Mouse (Mus musculus) cerebellum, adult (tissue): ENCODE results near the gene Dctn1.
"Not testable (repeated sequence)": the region's sequence is repeated elsewhere in the genome, so short reads cannot be mapped to it uniquely, and the experiment has no call there.

Experiments used
- ATAC-seq: cut with Nextera tagmentation; 2 replicates; pipeline ENCODE4 v1.9.2; 2017; ENCODE audit warnings: mild to moderate bottlenecking, moderate library complexity, mixed read lengths; ENCODE audit not compliant: insufficient number of reproducible peaks, low FRiP score, low TSS enrichment

The Dctn1 gene

DNA sequence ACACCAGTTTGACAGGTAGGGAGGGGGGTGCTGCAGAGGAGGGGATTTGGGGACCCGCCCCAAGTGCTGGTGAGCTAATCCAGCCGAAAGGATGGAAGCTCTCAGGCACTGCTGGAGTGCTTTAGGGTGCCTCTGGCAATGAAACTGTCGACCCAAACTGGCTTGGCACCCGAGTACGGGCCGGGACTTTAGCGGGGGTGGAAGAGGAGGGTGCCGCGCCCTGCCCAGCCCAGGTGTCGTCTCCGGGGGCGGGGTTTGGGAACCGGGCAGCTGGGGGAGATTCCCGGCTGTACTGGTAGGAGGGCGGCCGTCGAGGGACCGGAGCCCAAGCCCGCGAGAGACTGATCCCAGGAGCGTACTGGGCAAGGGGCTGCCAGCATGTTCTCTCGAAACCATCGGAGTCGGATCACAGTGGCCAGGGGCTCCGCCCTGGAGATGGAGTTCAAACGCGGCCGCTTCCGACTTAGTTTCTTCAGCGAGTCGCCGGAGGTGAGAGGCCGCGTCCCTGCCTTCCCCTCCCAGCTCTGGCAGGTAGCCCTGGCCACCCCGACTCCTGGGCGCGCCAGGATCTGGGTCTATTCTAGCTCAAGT is 30.1 kb upstream of the Dctn1 start:
- no peak; the same call in 1 of the 2 replicates for ATAC-seq

GRCm38 (mm10) chr6:83136291-83136880 is 29.3 kb upstream of the Dctn1 start:
- ATAC-seq = no peak

DNA sequence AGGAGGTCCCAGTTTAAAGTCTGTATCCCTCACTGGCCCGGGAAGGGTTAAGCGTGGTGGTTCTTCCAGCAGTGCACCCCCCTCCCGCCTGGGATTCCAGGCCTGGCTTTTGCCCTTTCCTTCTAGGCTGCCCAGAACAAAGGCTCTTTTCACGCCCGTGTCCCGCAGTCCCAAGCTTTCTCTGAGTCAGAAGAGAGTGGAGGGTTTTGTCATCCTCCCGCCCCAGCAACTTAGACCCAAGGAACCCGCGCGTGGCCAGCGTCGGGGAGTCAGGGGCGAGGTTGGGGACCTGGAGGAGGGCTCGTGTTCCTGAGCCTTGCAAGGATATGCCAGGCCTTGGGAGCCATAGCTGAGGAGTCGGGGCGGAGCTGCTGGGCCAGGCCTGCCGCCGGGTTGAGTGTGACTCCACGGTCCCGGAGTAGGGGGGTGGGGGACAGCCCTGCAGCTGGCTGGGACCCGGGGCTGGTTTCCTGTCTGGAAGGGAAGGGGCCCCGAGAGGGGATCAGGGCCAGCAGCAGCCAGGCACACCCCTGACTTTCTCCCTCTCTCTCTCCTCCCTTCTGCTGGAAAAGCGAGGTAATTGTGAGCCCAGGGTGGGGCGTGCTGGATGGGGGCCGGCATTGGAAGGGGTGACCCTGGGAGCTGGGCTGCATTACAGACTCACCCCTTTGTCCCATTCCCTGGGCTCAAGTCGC is 28.7 kb upstream of the Dctn1 start:
- peak; percentile 45; the same call in 1 of the 2 replicates for ATAC-seq

- no peak for ATAC-seq
These were observed 28.2 kb upstream of the Dctn1 start for GRCm38 (mm10) chr6:83137576-83137950.

DNA sequence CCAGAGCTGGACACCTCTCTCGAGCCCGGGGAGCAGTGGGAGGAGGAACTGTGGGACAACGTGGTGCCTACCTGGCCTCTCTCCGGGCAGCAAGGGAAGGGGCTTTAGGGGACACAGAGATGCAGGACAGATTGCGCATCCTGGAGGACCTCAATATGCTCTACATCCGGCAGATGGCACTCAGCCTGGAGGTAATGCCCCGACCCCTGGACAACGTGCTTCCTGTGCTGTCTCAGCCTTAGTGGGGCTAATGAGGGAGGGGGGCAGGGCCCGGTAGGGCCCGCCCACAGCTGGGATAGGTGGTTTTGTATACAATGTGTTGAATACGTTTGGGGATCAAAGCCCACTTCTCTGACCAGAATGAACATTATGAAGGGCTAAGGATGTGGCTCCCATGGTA is 27.7 kb upstream of the Dctn1 start:
- ATAC-seq = no peak

GRCm38 (mm10) chr6:83140044-83140443 is 25.7 kb upstream of the Dctn1 start:
- ATAC-seq = no peak

- no peak for ATAC-seq
These were observed 24.1 kb upstream of the Dctn1 start for GRCm38 (mm10) chr6:83141636-83142035.

DNA sequence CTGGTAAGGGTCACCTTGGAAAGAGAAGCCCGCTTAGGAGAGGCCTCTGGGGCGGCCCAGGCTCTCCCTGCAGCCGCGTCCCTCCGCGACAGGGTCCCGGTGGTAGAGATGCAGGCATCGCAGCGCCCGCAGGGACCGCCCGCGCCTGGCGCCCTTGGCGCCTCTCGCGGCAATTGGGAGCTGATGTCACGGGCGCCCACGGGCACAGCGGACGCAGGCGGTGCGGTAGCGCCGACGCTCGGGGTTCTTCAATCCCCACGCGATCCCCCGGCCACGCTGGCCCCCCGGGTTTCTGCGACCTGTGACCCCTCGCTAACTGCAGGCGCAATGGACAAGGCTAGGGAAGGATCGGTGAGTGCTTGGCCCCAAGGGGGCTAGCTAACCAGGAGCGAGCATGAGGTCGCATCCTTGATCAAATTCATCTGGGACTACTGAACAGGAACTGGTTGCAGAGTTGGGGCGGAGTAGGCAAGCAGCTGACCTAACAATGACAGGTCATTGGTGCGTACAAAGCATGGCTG is 23.4 kb upstream of the Dctn1 start:
- no peak for ATAC-seq

- ATAC-seq = no peak
These were observed 22.8 kb upstream of the Dctn1 start for GRCm38 (mm10) chr6:83142886-83143285.

DNA sequence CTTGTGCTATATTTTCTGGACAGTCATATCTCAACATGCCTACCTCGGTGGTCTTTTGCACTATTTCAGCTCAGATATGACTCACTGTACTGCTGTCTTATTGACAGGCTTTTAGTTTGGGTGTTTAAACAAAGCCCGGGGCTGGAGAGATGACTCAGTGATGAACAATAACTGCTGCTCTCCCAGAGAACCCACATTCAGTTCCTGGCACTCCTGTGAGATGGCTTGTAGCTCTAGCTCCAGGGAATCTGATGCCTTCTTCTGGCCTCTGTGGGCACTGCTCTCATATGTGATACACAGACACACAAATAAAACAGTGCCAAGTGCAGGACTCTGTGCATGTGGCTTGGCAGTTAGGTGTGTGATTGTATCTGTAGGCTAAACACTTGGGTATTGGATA is 20.5 kb upstream of the Dctn1 start:
- no peak for ATAC-seq

- no peak for ATAC-seq
These were observed 19.9 kb upstream of the Dctn1 start for GRCm38 (mm10) chr6:83145805-83146204.

DNA sequence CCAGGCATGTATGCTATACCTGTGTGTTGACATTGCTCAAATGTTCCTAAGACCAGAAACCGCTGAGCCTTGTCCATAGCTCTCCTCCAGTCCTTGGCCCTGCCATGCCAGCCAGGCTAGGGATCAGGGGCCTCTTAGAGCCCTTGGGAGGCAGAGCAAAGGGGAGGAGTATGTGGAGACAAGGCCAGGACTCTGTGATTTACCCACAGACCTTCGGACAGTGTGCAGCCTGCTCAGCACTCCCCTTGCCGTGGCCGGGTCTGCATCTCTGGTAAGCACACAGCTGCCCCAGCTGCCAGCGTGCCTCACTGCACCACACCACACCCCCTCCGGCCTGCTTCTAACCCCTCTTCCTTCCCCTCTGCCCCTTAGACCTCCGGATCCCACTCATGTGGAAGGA is 18.4 kb upstream of the Dctn1 start:
- no peak for ATAC-seq

DNA sequence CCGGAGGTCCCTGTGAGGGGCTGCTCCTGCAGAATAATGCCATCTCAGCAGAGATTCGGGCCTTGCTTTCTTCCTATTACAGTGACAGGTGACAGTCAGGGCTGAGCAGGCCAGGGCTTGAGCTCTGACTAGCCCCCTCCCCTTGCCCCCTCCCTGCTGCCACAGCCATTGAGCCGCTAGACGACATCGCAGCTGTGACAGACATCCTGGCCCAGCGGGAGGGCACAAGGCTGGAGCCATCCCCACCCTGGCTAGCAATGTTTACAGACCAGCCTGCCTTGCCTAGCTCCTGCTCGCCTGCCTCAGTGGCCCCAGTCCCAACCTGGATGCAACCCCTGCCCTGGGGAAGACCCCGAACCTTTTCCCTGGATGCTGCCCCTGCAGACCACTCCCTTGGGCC is 14.0 kb upstream of the Dctn1 start:
- no peak for ATAC-seq

DNA sequence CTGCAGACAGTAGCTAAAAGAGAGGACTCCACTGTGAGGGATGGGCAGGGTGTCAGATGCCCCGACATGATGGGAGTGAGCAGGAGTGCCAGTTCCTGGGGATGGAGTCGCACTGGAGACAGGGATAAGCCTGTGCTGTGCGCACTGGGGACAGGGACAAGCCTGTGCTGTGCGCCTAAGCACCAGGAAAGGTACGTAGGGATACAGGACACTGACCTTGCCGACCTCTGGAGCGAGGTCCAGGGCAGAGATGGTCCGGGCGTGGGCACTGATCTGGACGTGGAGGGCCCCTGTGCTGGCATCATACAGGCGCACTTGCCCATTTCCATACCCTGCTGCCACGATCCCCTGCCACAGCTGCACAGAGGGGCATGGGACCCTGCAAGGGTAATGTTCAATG is 12.7 kb upstream of the Dctn1 start:
- no peak for ATAC-seq

DNA sequence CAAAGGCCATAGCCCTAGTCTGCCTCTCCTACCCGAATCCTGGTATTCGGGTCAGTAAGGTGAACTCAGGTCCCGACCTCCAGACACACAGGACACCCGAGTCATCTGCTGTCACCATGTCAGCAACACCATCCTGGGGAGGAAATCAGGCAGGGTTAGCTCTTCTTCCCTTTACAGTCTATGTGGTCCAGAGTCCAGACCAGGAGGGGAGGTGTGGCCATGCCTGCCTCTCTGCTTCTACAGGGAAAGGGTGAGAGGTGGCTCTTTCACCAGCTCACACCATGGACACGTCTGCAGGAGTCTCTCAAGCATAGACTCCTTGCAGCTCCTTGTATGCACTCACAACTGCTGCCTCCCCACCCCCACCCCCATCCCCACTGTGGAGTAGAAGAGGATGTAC is 12.2 kb upstream of the Dctn1 start:
- no peak for ATAC-seq

- 0 out of 2 replicates have a peak, but pooled peaks have one; percentile 36 for ATAC-seq
These were observed 10.0 kb upstream of the Dctn1 start for GRCm38 (mm10) chr6:83155552-83156238.

GRCm38 (mm10) chr6:83156259-83156684 is 9.4 kb upstream of the Dctn1 start, which contains the start of the genes Wdr54 and 1700003E16Rik:
TSS of gene Wdr54 (minus strand) at chr6:83156397.
TSS of gene 1700003E16Rik (plus strand) at chr6:83156404.
- peak; percentile 80 for ATAC-seq

DNA sequence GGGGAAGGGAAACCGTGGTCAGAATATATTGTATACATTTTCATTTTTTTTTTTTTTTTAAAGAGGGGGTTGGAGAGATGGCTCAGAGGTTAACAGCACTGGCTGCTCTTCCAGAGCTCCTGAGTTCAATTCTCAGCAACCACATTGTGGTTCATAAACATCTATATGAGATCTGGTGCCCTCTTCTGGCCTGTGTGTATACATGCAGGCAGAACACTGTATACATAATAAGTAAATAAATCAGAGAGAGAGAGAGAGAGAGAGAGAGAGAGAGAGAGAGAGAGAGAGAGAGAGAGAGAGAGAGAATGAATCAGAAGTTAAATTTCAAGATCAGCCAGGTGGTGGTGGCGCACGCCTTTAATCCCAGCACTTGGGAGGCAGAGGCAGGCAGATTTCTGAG is 6.3 kb upstream of the Dctn1 start:
- ATAC-seq = not testable (repeated sequence)

- no peak for ATAC-seq
These were observed 4.3 kb upstream of the Dctn1 start for GRCm38 (mm10) chr6:83161442-83161841.

DNA sequence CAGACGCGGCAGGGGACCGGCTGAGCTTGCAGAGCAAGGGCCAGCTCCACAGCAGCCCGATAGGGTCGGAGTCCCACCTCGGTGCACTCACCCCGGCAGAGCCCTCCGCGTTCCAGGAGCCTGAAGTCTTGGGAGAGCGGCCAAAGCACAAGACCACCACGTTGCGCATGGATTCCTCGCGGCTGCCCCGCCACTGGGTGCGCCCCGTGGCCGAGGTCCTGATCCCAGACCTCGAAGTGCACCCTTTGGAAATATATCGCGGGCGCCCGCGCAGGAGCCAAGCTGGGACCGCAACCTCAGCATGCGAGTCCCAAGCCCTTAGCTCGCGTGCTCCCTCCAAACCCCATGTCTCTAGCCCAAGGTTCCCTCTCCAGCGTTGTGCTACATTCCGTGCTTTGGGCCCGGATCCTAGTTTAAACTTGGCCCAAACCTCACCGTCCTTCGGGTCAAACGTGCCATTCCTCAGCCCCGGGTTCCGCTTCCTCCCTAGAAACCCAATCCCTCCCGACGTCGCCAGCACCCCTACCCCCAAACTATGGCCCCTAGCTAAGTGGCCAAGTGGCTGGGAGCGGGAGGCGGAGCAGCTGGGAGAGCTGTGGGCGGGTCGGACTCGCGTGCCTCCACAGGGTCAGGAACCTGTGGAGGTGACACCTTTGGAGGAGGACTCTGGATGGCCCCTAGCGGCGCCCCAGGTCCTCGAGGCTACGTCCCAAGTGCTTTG is 3.6 kb upstream of the Dctn1 start:
- no peak for ATAC-seq
